Mouse (Mus musculus) liver, embryonic 14.5 days (tissue): Measurements from ENCODE around the gene Tarsl2.

Source experiments
- CTCF ChIP-seq: IDR thresholded peaks from 2 replicates; pipeline ENCODE4 v1.5.1; 2016; ENCODE audit warnings: antibody characterized with exemption, low read depth, control low read depth
- EP300 ChIP-seq: IDR thresholded peaks from 2 replicates; pipeline ENCODE4 v1.6.1; 2016; ENCODE audit warnings: antibody characterized with exemption, low read depth

DNA sequence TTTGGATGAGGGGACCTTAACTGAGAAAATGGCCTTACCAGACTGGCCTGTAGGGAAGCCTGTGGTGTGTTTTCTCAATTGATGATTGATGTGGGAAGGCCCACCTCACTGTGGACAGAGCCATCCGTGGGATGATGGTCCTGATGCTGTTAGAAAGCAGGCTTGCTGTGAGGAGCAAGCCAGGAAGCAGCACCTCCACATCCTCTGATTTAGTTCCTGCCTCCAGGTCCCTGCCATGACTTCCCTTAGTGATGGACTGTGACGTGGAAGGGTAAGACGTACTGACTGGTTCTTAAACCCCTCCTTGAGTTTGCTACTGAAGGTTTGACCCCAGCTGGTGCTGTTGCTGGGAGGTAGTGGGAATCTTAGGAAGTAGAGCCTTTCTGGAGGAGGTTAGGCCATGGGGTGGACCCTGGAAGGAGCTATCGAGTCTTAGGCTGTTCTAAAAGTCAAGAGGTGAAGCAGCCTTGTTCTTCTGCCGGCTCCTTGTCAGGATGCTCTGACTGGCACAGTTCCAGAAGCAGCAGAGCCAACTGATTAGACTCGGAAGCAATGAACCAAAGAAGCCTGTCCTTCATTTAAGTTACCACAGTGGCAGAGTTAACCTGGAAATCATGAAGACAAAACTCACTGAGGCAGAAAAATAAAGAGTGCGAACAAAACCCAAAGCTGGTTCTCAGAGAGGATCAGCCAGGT is 34.4 kb downstream of the Tarsl2 start:
- TF ChIP-seq CTCF (no peak), EP300 (no peak)
